Mouse (Mus musculus) forebrain, embryonic 16.5 days (tissue): ENCODE data around the gene Gm20671. TPM values are rescaled to one million over a fixed set of nuclear protein-coding genes. Genes with fewer than 3 reads are reported as not detected.
"Not testable (repeated sequence)": the region's sequence is repeated elsewhere in the genome, so short reads cannot be mapped to it uniquely, and the experiment has no call there.

ENCODE experiments used
- ATAC-seq: fragments of 200-750 bp; cut with Nextera tagmentation; 2 replicates; pipeline ENCODE4 v1.8.0; 2017; ENCODE audit warnings: mild to moderate bottlenecking, moderate library complexity
- H3K27ac ChIP-seq: fragments of 300-500 bp; sonication (generic); 2 replicates; pipeline ENCODE4 v1.5.1; 2014; ENCODE audit warnings: low read length, control low read depth
- H3K27me3 ChIP-seq: fragments of 300-500 bp; sonication (generic); replicated peaks from 2 replicates; pipeline ENCODE4 v1.6.1; 2014; ENCODE audit warnings: low read length; ENCODE audit not compliant: control insufficient read depth, insufficient read depth
- H3K36me3 ChIP-seq: fragments of 300-500 bp; sonication (generic); 2 replicates; pipeline ENCODE4 v1.6.1; 2014; ENCODE audit not compliant: control insufficient read depth, insufficient read depth
- H3K4me1 ChIP-seq: fragments of 300-500 bp; sonication (generic); replicated peaks from 2 replicates; pipeline ENCODE4 v1.6.1; 2014; ENCODE audit warnings: low read length; ENCODE audit not compliant: control insufficient read depth, insufficient read depth
- H3K4me2 ChIP-seq: fragments of 300-500 bp; sonication (generic); 2 replicates; pipeline ENCODE4 v1.6.1; 2014; ENCODE audit warnings: mild to moderate bottlenecking, low read length, control low read depth
- H3K4me3 ChIP-seq: fragments of 300-500 bp; sonication (generic); replicated peaks from 2 replicates; pipeline ENCODE4 v1.5.1; 2014; ENCODE audit warnings: mild to moderate bottlenecking, low read length, control low read depth
- H3K9ac ChIP-seq: fragments of 300-500 bp; sonication (generic); replicated peaks from 2 replicates; pipeline ENCODE4 v1.6.1; 2014; ENCODE audit warnings: low read depth, low read length, control low read depth
- H3K9me3 ChIP-seq: fragments of 300-500 bp; sonication (generic); 2 replicates; pipeline ENCODE4 v1.6.1; 2016; ENCODE audit warnings: low read length; ENCODE audit not compliant: control insufficient read depth
- WGBS: fragments of 180-500 bp; shearing (Covaris S2); extraction: QIAGEN DNeasy Blood & Tissue Kit; methylation state at CpG from one replicate; pipeline ENCODE4 v1.1.7; 2014; 5-methylcytosine and 5-hydroxymethylcytosine counted together
- polyA plus RNA-seq: library from polyadenylated mRNA; unstranded; fragments of >200 nt; fragmentation: Nextera tagmentation; extraction: Ambion mirVana; gene quantifications from 2 replicates; pipeline ENCODE4 v1.2.1, GENCODE M21; 2015

Gm20671 gene
- polyA plus RNA-seq, 1 experiment from 2014 or later = not detected

- WGBS = 92% methylated on average over 7 of the region's 7 CpGs
- Histone ChIP-seq H3K27me3 (no peaks in the 10 kb centered on the region), H3K36me3 (no peaks in the 10 kb centered on the region), H3K4me1 (no peaks in the 10 kb centered on the region), H3K4me3 (no peak overlapping the region), H3K9me3 (no peaks in the 10 kb centered on the region), H3K4me2 (no peak overlapping the region), H3K27ac (no peak overlapping the region), H3K9ac (no peak overlapping the region)
- no peak for ATAC-seq
These were observed 98.6 kb downstream of the Gm20671 start for GRCm38 (mm10) chr5:32728300-32728699.

- 80% methylated on average over 3 of the region's 3 CpGs for WGBS
- not testable (repeated sequence) for H3K9ac ChIP-seq, H3K36me3 ChIP-seq, H3K9me3 ChIP-seq, H3K4me1 ChIP-seq, H3K4me2 ChIP-seq, H3K27me3 ChIP-seq, H3K27ac ChIP-seq, ATAC-seq, H3K4me3 ChIP-seq
These were observed 101.5 kb downstream of the Gm20671 start for GRCm38 (mm10) chr5:32725397-32725796.

GRCm38 (mm10) chr5:32723981-32724380 lies 102.9 kb downstream of the Gm20671 start:
- WGBS = 88% methylated on average over 7 of the region's 7 CpGs
- H3K4me2 ChIP-seq = no peak overlapping the region
- no peak overlapping the region for H3K9ac ChIP-seq
- no peaks in the 10 kb centered on the region for H3K9me3 ChIP-seq
- H3K27me3 ChIP-seq = no peaks in the 10 kb centered on the region
- no peaks in the 10 kb centered on the region for H3K4me1 ChIP-seq
- no peaks in the 10 kb centered on the region for H3K36me3 ChIP-seq
- no peak for ATAC-seq
- no peak overlapping the region for H3K4me3 ChIP-seq
- no peak overlapping the region for H3K27ac ChIP-seq

- not testable (repeated sequence) for H3K27ac ChIP-seq, H3K4me1 ChIP-seq, H3K27me3 ChIP-seq, H3K9ac ChIP-seq, H3K4me2 ChIP-seq, ATAC-seq, H3K36me3 ChIP-seq, H3K9me3 ChIP-seq, H3K4me3 ChIP-seq
- WGBS = 88% methylated on average over 8 of the region's 8 CpGs
These were observed 104.2 kb downstream of the Gm20671 start for GRCm38 (mm10) chr5:32722711-32723110.

- 74% methylated on average over 7 of the region's 7 CpGs for WGBS
- ATAC-seq = no peak
- Histone ChIP-seq H3K36me3 (no peaks in the 10 kb centered on the region), H3K9me3 (no peaks in the 10 kb centered on the region), H3K4me2 (no peak overlapping the region), H3K27ac (no peak overlapping the region), H3K4me3 (no peak overlapping the region), H3K4me1 (no peaks in the 10 kb centered on the region), H3K27me3 (no peaks in the 10 kb centered on the region), H3K9ac (no peak overlapping the region)
These were observed 104.6 kb downstream of the Gm20671 start for GRCm38 (mm10) chr5:32722263-32722662.

- no peak for ATAC-seq
- no peaks in the 10 kb centered on the region for H3K27me3 ChIP-seq
- H3K9me3 ChIP-seq = no peaks in the 10 kb centered on the region
- no peak overlapping the region for H3K9ac ChIP-seq
- no peaks in the 10 kb centered on the region for H3K36me3 ChIP-seq
- WGBS = 64% methylated on average over 3 of the region's 3 CpGs
- no peaks in the 10 kb centered on the region for H3K4me1 ChIP-seq
- no peak overlapping the region for H3K27ac ChIP-seq
- H3K4me2 ChIP-seq = no peak overlapping the region
- H3K4me3 ChIP-seq = no peak overlapping the region
These were observed 105.6 kb downstream of the Gm20671 start for GRCm38 (mm10) chr5:32721316-32721715.

GRCm38 (mm10) chr5:32720416-32720815 lies 106.5 kb downstream of the Gm20671 start:
- Histone ChIP-seq H3K27ac (no peak overlapping the region), H3K4me1 (no peaks in the 10 kb centered on the region), H3K4me2 (no peak overlapping the region), H3K9ac (no peak overlapping the region), H3K4me3 (no peak overlapping the region), H3K27me3 (no peaks in the 10 kb centered on the region), H3K36me3 (no peaks in the 10 kb centered on the region), H3K9me3 (no peaks in the 10 kb centered on the region)
- WGBS = 84% methylated on average over 9 of the region's 9 CpGs
- ATAC-seq = no peak

- no peaks in the 10 kb centered on the region for H3K27me3 ChIP-seq
- ATAC-seq = no peak
- no peak overlapping the region for H3K4me3 ChIP-seq
- H3K4me1 ChIP-seq = no peaks in the 10 kb centered on the region
- no peaks in the 10 kb centered on the region for H3K36me3 ChIP-seq
- H3K9me3 ChIP-seq = no peaks in the 10 kb centered on the region
- WGBS = 74% methylated on average over 6 of the region's 6 CpGs
- no peak overlapping the region for H3K27ac ChIP-seq
- no peak overlapping the region for H3K9ac ChIP-seq
- no peak overlapping the region for H3K4me2 ChIP-seq
These were observed 108.0 kb downstream of the Gm20671 start for GRCm38 (mm10) chr5:32718916-32719315.

- WGBS = 41% methylated on average over 1 of the region's 1 CpGs
These were observed 109.2 kb downstream of the Gm20671 start for GRCm38 (mm10) chr5:32717726-32718125.

More at GRCm38 (mm10) chr5:32717726-32718125, 109.2 kb downstream of the Gm20671 start:
- Histone ChIP-seq H3K9ac (no peak overlapping the region), H3K36me3 (no peaks in the 10 kb centered on the region), H3K27me3 (no peaks in the 10 kb centered on the region), H3K27ac (no peak overlapping the region), H3K4me1 (peaks cover 5% of the 10 kb centered on the region), H3K4me2 (no peak overlapping the region), H3K4me3 (no peak overlapping the region), H3K9me3 (no peaks in the 10 kb centered on the region)
- no peak for ATAC-seq
